Mouse (Mus musculus): ENCODE measurements around the gene Ccl17.
"Not testable (repeated sequence)": the region's sequence is repeated elsewhere in the genome, so short reads cannot be mapped to it uniquely, and the experiment has no call there.

Gene Ccl17

GRCm38 (mm10) chr8:94833901-94834405, 23.7 kb downstream of the Ccl17 start:
- DNase-seq: not testable (repeated sequence)

- not testable (repeated sequence) for DNase-seq
Measured at GRCm38 (mm10) chr8:94835751-94836150, 25.5 kb downstream of the Ccl17 start.

GRCm38 (mm10) chr8:94836456-94837240, 26.4 kb downstream of the Ccl17 start:
- DNase-seq: no peak

- DNase-seq: peak; percentile 99
Measured at GRCm38 (mm10) chr8:94837662-94838574, 27.7 kb downstream of the Ccl17 start, which contains the start of the genes Coq9 and Ciapin1. Gene Coq9 (plus strand): TSS chr8:94838321. Gene Ciapin1 (minus strand): TSS chr8:94838358.

- peak; percentile 55 for DNase-seq
Measured at GRCm38 (mm10) chr8:94838600-94838999, 28.3 kb downstream of the Ccl17 start.

GRCm38 (mm10) chr8:94841183-94841582, 30.9 kb downstream of the Ccl17 start:
- DNase-seq: no peak

GRCm38 (mm10) chr8:94850049-94850448, 39.8 kb downstream of the Ccl17 start:
- DNase-seq: no peak

GRCm38 (mm10) chr8:94854761-94855160, 44.5 kb downstream of the Ccl17 start:
- not testable (repeated sequence) for DNase-seq

GRCm38 (mm10) chr8:94857011-94857345, 46.7 kb downstream of the Ccl17 start:
- no peak for DNase-seq

- peak; percentile 92 for DNase-seq
Measured at GRCm38 (mm10) chr8:94857346-94858173, 47.3 kb downstream of the Ccl17 start, which contains the start of gene Polr2c. Gene Polr2c (plus strand): TSS chr8:94857450.

GRCm38 (mm10) chr8:94861352-94861910, 51.2 kb downstream of the Ccl17 start:
- DNase-seq: peak; percentile 79

Measured in embryo, embryonic 11 days (tissue).